Mouse (Mus musculus): ENCODE measurements around the gene Hist2h3c2. TPM values are rescaled to one million over a fixed set of nuclear protein-coding genes. Genes with fewer than 3 reads are reported as not detected.
A peak's percentile ranks its signal among the peaks of the same experiment; 100 is the strongest.
"Not testable (repeated sequence)": the region's sequence is repeated elsewhere in the genome, so short reads cannot be mapped to it uniquely, and the experiment has no call there.

Hist2h3c2 gene
- total and polyA plus RNA-seq, 3 experiments = 8.2 to 2,744 (median 1,897) TPM

- H3K9ac ChIP-seq (ENCODE audit: control insufficient read depth, low read depth, low read length, poor library complexity, severe bottlenecking) = peak overlapping the region; percentile 60
- peaks cover 0 to 56% of the 10 kb centered on the region in 2 experiments; a peak in 2 of 4 replicates for H3K36me3 ChIP-seq (ENCODE audit: control insufficient read depth in 1 of 2, insufficient read depth in 2 of 2, low read length in 2 of 2)
- not testable (repeated sequence) for H3K9me3 ChIP-seq (replicated peaks; ENCODE audit: insufficient read depth, low read length); H3K79me2 ChIP-seq (ENCODE audit: control insufficient read depth, insufficient read depth, low read length, poor library complexity); DNase-seq (ENCODE audit: low read depth, low spot score); H3K27me3 ChIP-seq (ENCODE audit: control insufficient read depth in 1 of 2, insufficient read depth in 2 of 2, low read length in 2 of 2)
- peak overlapping the region; percentile 80 for H3K27ac ChIP-seq (ENCODE audit: control insufficient read depth, low read depth, low read length)
- H3K4me1 ChIP-seq (ENCODE audit: control insufficient read depth in 1 of 2, insufficient read depth in 2 of 2, low read length in 2 of 2) = peaks cover 13 to 35% of the 10 kb centered on the region in 2 experiments
- TF ChIP-seq POLR2A (IDR thresholded peaks at IDR 0.05; ENCODE audit: control insufficient read depth in 1 of 2, insufficient read depth in 1 of 2, low read depth in 1 of 2, low read length in 2 of 2, poor library complexity in 1 of 2) = peak in 1 of 2 experiments; percentile 51; a peak in 1 of 4 replicates
- peak; percentile 84; the same call in 1 of the 2 replicates for TF ChIP-seq POLR2AphosphoS5 (IDR thresholded peaks at IDR 0.05; ENCODE audit: borderline replicate concordance, low read depth, low read length)
- peak overlapping the region in 1 of 2 experiments; percentile 41; a peak in 2 of 4 replicates for H3K4me3 ChIP-seq (ENCODE audit: control insufficient read depth in 1 of 2, insufficient read depth in 1 of 2, low read depth in 2 of 2, low read length in 2 of 2)
Measured at GRCm38 (mm10) chr3:96246018-96246417, 7.1 kb upstream of the Hist2h3c2 start.

- peaks cover 13 to 33% of the 10 kb centered on the region in 2 experiments for H3K4me1 ChIP-seq (ENCODE audit: control insufficient read depth in 1 of 2, insufficient read depth in 2 of 2, low read length in 2 of 2)
Measured at GRCm38 (mm10) chr3:96245003-96245886, 6.3 kb upstream of the Hist2h3c2 start, which contains the start of gene Hist2h2aa1. Gene Hist2h2aa1, plus strand, starts transcription at chr3:96245497.

GRCm38 (mm10) chr3:96243921-96244572 is 5.1 kb upstream of the Hist2h3c2 start:
- Histone ChIP-seq H3K9me3 (replicated peaks; ENCODE audit: insufficient read depth, low read length) (no peaks in the 10 kb centered on the region), H3K4me3 (ENCODE audit: control insufficient read depth in 1 of 2, insufficient read depth in 1 of 2, low read depth in 2 of 2, low read length in 2 of 2) (peak overlapping the region; percentile 31 to 72), H3K9ac (ENCODE audit: control insufficient read depth, low read depth, low read length, poor library complexity, severe bottlenecking) (peak overlapping the region; percentile 91), H3K79me2 (ENCODE audit: control insufficient read depth, insufficient read depth, low read length, poor library complexity) (peaks cover 2% of the 10 kb centered on the region), H3K27me3 (ENCODE audit: control insufficient read depth in 1 of 2, insufficient read depth in 2 of 2, low read length in 2 of 2) (no peaks in the 10 kb centered on the region), H3K4me1 (ENCODE audit: control insufficient read depth in 1 of 2, insufficient read depth in 2 of 2, low read length in 2 of 2) (peaks cover 13 to 33% of the 10 kb centered on the region in 2 experiments), H3K27ac (ENCODE audit: control insufficient read depth, low read depth, low read length) (peak overlapping the region; percentile 98), H3K36me3 (ENCODE audit: control insufficient read depth in 1 of 2, insufficient read depth in 2 of 2, low read length in 2 of 2) (peaks cover 0 to 56% of the 10 kb centered on the region in 2 experiments; a peak in 2 of 4 replicates)
- peak; percentile 88 for DNase-seq (ENCODE audit: low read depth, low spot score)
- TF ChIP-seq BHLHE40 (IDR thresholded peaks at IDR 0.05; ENCODE audit: borderline replicate concordance, low read depth, low read length) (no peak), POLR2A (IDR thresholded peaks at IDR 0.05; ENCODE audit: control insufficient read depth in 1 of 2, insufficient read depth in 1 of 2, low read depth in 1 of 2, low read length in 2 of 2, poor library complexity in 1 of 2) (peak in 1 of 2 experiments; percentile 36; a peak in 1 of 4 replicates)

More at GRCm38 (mm10) chr3:96245003-96245886, 6.3 kb upstream of the Hist2h3c2 start, which contains the start of gene Hist2h2aa1:
- DNase-seq (ENCODE audit: low read depth, low spot score) = peak; percentile 96
- Histone ChIP-seq H3K4me3 (ENCODE audit: control insufficient read depth in 1 of 2, insufficient read depth in 1 of 2, low read depth in 2 of 2, low read length in 2 of 2) (peak within 1 kb of the TSS; percentile 72 to 78), H3K36me3 (ENCODE audit: control insufficient read depth in 1 of 2, insufficient read depth in 2 of 2, low read length in 2 of 2) (peaks cover 0 to 56% of the 10 kb centered on the region in 2 experiments; a peak in 2 of 4 replicates), H3K9ac (ENCODE audit: control insufficient read depth, low read depth, low read length, poor library complexity, severe bottlenecking) (peak within 1 kb of the TSS; percentile 91), H3K27ac (ENCODE audit: control insufficient read depth, low read depth, low read length) (peak within 1 kb of the TSS; percentile 98)
- TF ChIP-seq POLR2AphosphoS5 (IDR thresholded peaks at IDR 0.05; ENCODE audit: borderline replicate concordance, low read depth, low read length) = peak; percentile 77; the same call in 1 of the 2 replicates
- TF ChIP-seq POLR2A (IDR thresholded peaks at IDR 0.05; ENCODE audit: control insufficient read depth in 1 of 2, insufficient read depth in 1 of 2, low read depth in 1 of 2, low read length in 2 of 2, poor library complexity in 1 of 2) = peak in 1 of 2 experiments; percentile 40; a peak in 2 of 4 replicates
- not testable (repeated sequence) for H3K79me2 ChIP-seq (ENCODE audit: control insufficient read depth, insufficient read depth, low read length, poor library complexity); H3K9me3 ChIP-seq (replicated peaks; ENCODE audit: insufficient read depth, low read length); H3K27me3 ChIP-seq (ENCODE audit: control insufficient read depth in 1 of 2, insufficient read depth in 2 of 2, low read length in 2 of 2)

All from MEL (cell line).